Mouse (Mus musculus) hindbrain, embryonic 12.5 days (tissue): ENCODE results near the gene Yap1. TPM values are rescaled to one million over a fixed set of nuclear protein-coding genes. Genes with fewer than 3 reads are reported as not detected.

Source experiments
- ATAC-seq: fragments of 200-750 bp; cut with Nextera tagmentation; 2 replicates; pipeline ENCODE4 v1.8.0; 2017; ENCODE audit warnings: moderate TSS enrichment; ENCODE audit not compliant: low FRiP score
- H3K27ac ChIP-seq: fragments of 300-500 bp; sonication (generic); 2 replicates; pipeline ENCODE4 v1.5.1; 2016; ENCODE audit warnings: mild to moderate bottlenecking
- H3K27me3 ChIP-seq: fragments of 300-500 bp; sonication (generic); 2 replicates; pipeline ENCODE4 v1.6.1; 2016; ENCODE audit warnings: mild to moderate bottlenecking
- H3K36me3 ChIP-seq: fragments of 300-500 bp; sonication (generic); 2 replicates; pipeline ENCODE4 v1.6.1; 2016; ENCODE audit warnings: mild to moderate bottlenecking
- H3K4me1 ChIP-seq: fragments of 300-500 bp; sonication (generic); 2 replicates; pipeline ENCODE4 v1.6.1; 2016
- H3K4me2 ChIP-seq: fragments of 300-500 bp; sonication (generic); replicated peaks from 2 replicates; pipeline ENCODE4 v1.6.1; 2016; ENCODE audit warnings: mild to moderate bottlenecking
- H3K4me3 ChIP-seq: fragments of 300-500 bp; sonication (generic); 2 replicates; pipeline ENCODE4 v1.5.1; 2016; ENCODE audit warnings: mild to moderate bottlenecking
- H3K9ac ChIP-seq: fragments of 300-500 bp; sonication (generic); 2 replicates; pipeline ENCODE4 v1.6.1; 2016; ENCODE audit warnings: mild to moderate bottlenecking, moderate library complexity
- H3K9me3 ChIP-seq: fragments of 300-500 bp; sonication (generic); replicated peaks from 2 replicates; pipeline ENCODE4 v1.6.1; 2016; ENCODE audit warnings: mild to moderate bottlenecking
- WGBS: fragments of 180-500 bp; shearing (Covaris S2); methylation state at CpG from one replicate; pipeline ENCODE4 v1.1.7; 2016; 5-methylcytosine and 5-hydroxymethylcytosine counted together
- polyA plus RNA-seq: library from polyadenylated mRNA; unstranded; fragments of >200 nt; fragmentation: Nextera tagmentation; extraction: Ambion mirVana; gene quantifications from 2 replicates; pipeline ENCODE4 v1.2.1, GENCODE M21; 2016

The Yap1 gene
- 32.1 and 35.6 TPM in 2 replicates for polyA plus RNA-seq

DNA sequence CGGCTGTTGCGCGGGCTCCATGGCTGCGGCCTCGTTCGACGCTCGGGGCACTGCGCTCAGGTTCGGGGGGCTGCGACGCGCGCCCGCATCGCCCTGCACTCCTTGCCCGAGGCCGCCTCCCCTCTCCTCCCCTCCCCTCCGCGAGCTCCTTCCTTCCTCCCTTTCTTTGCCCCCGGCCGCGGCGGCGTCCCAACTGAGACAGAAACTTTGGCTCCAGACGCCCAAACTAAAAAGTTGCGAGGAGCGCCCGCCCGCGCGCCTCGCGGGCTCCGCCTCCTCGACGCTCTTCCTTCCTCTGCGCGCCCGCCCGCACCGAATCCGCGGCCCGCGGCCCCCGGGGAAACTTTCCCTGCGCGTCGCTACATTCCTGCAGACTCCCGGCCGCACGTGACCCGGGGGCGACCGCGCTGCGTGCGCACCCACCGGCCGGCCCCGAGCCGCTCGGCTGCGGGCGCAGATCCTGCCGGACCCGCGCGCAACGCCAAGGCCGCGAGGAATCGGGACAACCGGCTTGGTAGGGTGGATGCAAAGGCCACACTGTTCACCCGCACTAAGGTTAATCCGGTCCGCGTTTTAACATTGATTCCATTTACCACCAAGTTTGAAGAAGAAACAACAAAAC lies at the start of gene Yap1:
Yap1 (minus strand) TSS at position 227 of the 622 bp plus-strand sequence.
- 2% methylated on average over 59 of the region's 79 CpGs for WGBS
- Histone ChIP-seq H3K9me3 (no peaks in the 10 kb centered on the region), H3K4me1 (peaks cover 3% of the 10 kb centered on the region), H3K36me3 (peaks cover 3% of the 10 kb centered on the region; the same call in 1 of the 2 replicates), H3K4me2 (peak within 1 kb of the TSS; percentile 87), H3K4me3 (peak within 1 kb of the TSS; percentile 81), H3K27me3 (no peaks in the 10 kb centered on the region), H3K9ac (peak within 1 kb of the TSS; percentile 87), H3K27ac (peak within 1 kb of the TSS; percentile 91)
- ATAC-seq, result peak; percentile 84

DNA sequence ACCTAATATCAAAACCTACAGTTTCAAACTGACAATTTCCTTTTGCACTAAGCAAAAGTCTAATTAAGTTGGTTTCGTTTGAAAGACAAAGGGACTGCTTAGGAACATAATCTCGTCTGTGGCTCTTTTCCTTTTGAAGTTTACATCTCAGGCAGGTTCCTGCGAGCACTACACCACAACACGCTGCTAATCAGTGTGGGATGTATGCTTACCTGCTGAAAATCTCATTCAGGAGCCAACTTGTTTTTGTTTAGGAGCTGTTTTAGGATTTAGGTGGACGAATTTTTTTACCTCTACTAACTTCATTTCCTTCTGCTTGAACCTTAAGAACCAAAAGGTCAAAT lies 38.6 kb upstream of the Yap1 start:
- Histone ChIP-seq H3K27ac (peak overlapping the region; percentile 3), H3K4me3 (peak overlapping the region; percentile 73), H3K27me3 (no peaks in the 10 kb centered on the region), H3K36me3 (no peaks in the 10 kb centered on the region), H3K9ac (0 out of 2 replicates have a peak overlapping the region, but pooled peaks have one; percentile 76), H3K4me2 (peak overlapping the region; percentile 65), H3K4me1 (peaks cover 8% of the 10 kb centered on the region; the same call in 1 of the 2 replicates), H3K9me3 (no peaks in the 10 kb centered on the region)
- ATAC-seq, result peak; percentile 60
- 29% methylated on average over 5 of the region's 5 CpGs for WGBS

DNA sequence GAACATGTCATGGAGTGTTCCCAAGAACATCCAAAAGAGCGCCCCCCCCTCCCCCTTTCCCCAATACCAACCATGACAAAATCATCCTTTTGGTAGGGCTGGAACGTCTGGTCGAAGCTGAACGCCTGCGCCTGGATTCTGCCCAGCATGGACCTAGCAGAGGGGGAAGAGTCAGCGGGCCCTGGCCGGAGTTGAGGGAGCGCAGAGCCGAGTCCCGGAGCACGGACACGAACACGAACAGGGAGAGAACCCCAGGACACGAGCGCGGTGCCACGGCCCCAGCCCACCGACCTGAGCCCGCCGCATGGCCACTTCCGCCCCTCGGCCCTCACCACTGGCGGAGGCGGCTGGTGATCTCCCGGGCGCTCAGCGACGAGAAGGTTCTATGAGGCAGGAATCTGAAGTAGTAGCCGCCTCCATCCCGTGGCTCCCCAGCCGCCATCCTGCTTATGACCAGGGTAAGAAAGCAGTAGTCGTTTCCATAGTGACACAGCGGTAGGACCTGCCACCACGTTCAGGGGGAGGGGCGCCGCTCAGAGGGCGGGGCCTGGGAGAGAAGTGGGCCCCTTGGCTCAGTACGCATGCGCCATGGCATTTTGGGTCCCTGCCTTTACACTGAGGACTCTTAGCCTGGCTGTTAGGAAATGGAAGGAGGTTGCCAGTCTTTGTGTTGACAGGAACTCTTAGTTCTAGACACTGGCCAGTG lies 38.1 kb upstream of the Yap1 start, which contains the start of gene Cfap300:
Cfap300 (minus strand) TSS at position 486 of the 706 bp plus-strand sequence.
- Histone ChIP-seq H3K36me3 (no peaks in the 10 kb centered on the region), H3K4me2 (peak within 1 kb of the TSS; percentile 65), H3K9ac (peak within 1 kb of the TSS; percentile 76), H3K9me3 (no peaks in the 10 kb centered on the region), H3K27ac (peak within 1 kb of the TSS; percentile 85), H3K4me1 (peaks cover 8% of the 10 kb centered on the region; the same call in 1 of the 2 replicates), H3K27me3 (no peaks in the 10 kb centered on the region), H3K4me3 (peak within 1 kb of the TSS; percentile 73)
- peak; percentile 99 for ATAC-seq
- WGBS, result 0% methylated on average over 39 of the region's 39 CpGs

DNA sequence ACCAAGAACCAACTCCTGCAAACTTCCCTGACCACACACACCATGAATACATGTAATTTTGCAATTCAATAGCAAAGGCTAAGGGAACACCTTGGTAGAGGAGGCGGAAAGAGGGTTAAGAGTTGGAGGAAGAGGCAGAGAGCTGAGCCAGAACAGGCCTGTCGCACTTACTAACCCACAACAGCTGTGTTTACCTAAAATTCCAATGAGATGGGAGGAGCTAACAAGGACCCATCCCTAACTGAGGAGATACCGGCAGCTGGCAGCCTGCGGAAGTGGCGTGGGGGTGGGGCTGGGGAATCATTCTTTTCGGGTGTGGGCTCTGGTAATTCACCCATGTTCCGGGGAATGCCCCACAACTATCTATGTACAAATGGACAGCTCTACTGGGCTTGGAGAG lies 31.1 kb upstream of the Yap1 start:
- Histone ChIP-seq H3K4me1 (no peaks in the 10 kb centered on the region), H3K4me2 (no peak overlapping the region), H3K27me3 (no peaks in the 10 kb centered on the region), H3K9ac (no peak overlapping the region), H3K9me3 (no peaks in the 10 kb centered on the region), H3K4me3 (no peak overlapping the region), H3K36me3 (no peaks in the 10 kb centered on the region), H3K27ac (no peak overlapping the region)
- WGBS, result 39% methylated on average over 7 of the region's 7 CpGs
- ATAC-seq, result no peak

DNA sequence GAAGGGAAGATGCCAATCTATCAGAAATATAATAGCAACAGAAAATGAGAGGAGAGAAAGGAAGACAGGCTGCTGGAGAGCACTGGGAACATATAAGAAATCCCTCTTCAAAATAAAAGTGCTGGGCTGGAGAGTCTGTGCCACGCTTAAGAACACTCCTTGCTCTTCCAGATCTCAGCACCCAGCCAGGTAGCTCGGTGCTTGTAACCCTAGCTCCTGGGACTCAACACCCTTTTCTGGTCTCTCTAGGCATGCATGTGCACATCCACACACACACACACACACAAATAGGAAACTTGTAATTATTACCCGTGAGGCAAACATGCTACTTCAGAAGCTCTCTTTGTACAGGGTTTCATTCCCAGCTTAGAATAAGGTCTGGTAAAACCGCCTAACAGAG lies 30.7 kb upstream of the Yap1 start:
- Histone ChIP-seq H3K36me3 (no peaks in the 10 kb centered on the region), H3K9ac (no peak overlapping the region), H3K27me3 (no peaks in the 10 kb centered on the region), H3K4me1 (no peaks in the 10 kb centered on the region), H3K4me3 (no peak overlapping the region), H3K9me3 (no peaks in the 10 kb centered on the region), H3K27ac (no peak overlapping the region), H3K4me2 (no peak overlapping the region)
- no peak for ATAC-seq
- 64% methylated on average over 4 of the region's 4 CpGs for WGBS

DNA sequence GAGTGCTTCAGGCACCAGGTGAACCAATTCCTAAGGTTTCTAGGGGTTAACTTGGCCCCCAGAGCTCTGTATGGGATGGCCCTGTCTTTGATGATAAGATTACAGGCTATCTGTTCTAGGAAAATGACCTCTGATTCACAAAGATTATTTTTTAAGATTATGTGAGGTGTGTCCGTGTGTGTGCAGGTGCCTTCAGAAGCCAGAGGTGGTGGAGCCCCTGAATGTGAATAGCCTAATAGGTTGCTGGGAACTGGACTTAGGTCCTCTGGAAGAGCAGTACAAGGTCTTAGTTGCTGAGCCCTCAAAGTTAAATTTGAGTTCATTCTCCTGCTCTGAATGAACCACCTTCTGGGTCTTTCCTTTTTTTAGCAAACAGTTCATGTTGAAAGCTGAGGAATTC lies 29.7 kb upstream of the Yap1 start:
- Histone ChIP-seq H3K4me1 (no peaks in the 10 kb centered on the region), H3K27me3 (no peaks in the 10 kb centered on the region), H3K27ac (no peak overlapping the region), H3K9ac (no peak overlapping the region), H3K4me2 (no peak overlapping the region), H3K36me3 (no peaks in the 10 kb centered on the region), H3K9me3 (no peaks in the 10 kb centered on the region), H3K4me3 (no peak overlapping the region)
- no peak for ATAC-seq
- WGBS, result 78% methylated on average over 1 of the region's 1 CpGs

DNA sequence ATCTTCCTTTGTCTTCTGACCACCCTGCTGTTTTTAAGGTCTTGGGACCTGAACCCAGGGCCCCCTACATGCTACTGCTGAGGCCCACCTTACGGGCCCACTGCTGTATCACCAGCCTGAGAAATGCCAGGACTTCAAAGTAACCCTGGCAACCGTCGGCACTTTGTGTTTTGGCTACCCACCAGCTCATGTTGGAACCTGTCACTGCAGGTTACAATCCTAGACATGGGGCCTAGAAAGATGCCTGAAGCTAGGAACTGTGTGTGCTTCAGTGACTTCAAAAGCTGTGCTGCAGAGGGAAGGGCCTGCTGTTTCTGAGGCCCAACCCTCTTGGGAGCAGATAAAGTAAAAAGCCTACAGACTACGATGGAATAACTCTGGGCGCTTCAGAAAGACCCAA lies 28.5 kb upstream of the Yap1 start:
- Histone ChIP-seq H3K4me2 (no peak overlapping the region), H3K9ac (no peak overlapping the region), H3K4me3 (no peak overlapping the region), H3K4me1 (no peaks in the 10 kb centered on the region), H3K36me3 (no peaks in the 10 kb centered on the region), H3K9me3 (no peaks in the 10 kb centered on the region), H3K27me3 (no peaks in the 10 kb centered on the region), H3K27ac (no peak overlapping the region)
- WGBS, result 78% methylated on average over 5 of the region's 5 CpGs
- ATAC-seq, result no peak

DNA sequence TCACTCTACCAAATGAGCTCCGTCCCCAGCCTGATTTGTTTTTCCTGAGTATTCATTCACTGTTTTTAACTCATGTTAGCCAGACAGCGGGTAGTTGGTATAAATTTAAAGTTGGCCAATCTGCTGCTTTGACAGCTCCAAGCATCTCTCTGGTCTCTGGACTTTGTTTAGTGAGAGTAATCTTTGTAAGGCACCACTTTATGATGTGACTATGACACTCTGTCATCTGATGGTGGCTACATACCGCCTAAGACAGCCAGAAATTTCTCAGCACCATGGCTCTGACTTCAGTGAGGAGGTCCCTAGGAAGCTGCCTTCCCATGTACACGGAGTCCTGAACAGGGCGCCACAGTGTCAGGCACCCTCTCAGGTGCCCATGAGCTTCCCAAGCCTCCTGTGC lies 14.2 kb upstream of the Yap1 start:
- Histone ChIP-seq H3K36me3 (no peaks in the 10 kb centered on the region), H3K4me2 (no peak overlapping the region), H3K4me1 (no peaks in the 10 kb centered on the region), H3K9ac (no peak overlapping the region), H3K27me3 (no peaks in the 10 kb centered on the region), H3K27ac (no peak overlapping the region), H3K9me3 (no peaks in the 10 kb centered on the region), H3K4me3 (no peak overlapping the region)
- WGBS, result 85% methylated on average over 5 of the region's 5 CpGs
- ATAC-seq, result no peak

DNA sequence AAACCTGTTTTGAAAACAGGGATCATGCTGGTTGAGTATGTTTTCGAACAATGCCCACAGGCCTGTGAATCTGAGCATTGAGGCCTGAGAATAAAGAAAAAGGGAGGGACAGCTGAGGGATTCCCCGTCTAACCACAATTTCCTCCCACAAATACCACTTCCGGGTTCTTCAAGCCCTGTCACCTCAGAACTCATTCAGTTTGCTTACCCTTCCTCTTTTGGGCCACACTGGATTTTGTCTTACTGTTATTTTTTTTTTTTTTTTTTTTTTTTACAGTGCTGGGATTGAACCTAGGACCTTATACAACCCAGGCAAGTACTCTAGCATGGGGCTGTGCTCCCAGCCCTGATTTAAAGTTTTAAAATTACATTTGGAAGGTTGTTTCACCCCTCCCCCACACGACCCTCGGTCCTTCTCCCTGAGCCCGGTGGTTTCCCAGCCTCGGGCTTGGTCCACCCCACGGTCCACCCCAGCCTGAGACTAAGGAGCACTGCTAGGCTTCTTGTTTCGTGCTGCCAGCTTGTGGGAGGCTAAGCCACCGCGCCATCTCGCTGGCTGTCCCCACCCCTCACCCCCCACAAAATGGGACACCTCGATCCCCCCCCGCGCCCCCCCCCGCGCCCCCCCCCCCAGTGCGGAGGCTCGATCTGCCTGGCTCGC lies 13.0 kb upstream of the Yap1 start:
- no peak overlapping the region for H3K4me3 ChIP-seq
- H3K27me3 ChIP-seq, result no peaks in the 10 kb centered on the region
- ATAC-seq, result no peak
- H3K4me2 ChIP-seq, result no peak overlapping the region
- 58% methylated on average over 15 of the region's 20 CpGs for WGBS
- no peaks in the 10 kb centered on the region for H3K9me3 ChIP-seq
- no peak overlapping the region for H3K9ac ChIP-seq
- H3K27ac ChIP-seq, result no peak overlapping the region
- H3K36me3 ChIP-seq, result no peaks in the 10 kb centered on the region
- no peaks in the 10 kb centered on the region for H3K4me1 ChIP-seq

DNA sequence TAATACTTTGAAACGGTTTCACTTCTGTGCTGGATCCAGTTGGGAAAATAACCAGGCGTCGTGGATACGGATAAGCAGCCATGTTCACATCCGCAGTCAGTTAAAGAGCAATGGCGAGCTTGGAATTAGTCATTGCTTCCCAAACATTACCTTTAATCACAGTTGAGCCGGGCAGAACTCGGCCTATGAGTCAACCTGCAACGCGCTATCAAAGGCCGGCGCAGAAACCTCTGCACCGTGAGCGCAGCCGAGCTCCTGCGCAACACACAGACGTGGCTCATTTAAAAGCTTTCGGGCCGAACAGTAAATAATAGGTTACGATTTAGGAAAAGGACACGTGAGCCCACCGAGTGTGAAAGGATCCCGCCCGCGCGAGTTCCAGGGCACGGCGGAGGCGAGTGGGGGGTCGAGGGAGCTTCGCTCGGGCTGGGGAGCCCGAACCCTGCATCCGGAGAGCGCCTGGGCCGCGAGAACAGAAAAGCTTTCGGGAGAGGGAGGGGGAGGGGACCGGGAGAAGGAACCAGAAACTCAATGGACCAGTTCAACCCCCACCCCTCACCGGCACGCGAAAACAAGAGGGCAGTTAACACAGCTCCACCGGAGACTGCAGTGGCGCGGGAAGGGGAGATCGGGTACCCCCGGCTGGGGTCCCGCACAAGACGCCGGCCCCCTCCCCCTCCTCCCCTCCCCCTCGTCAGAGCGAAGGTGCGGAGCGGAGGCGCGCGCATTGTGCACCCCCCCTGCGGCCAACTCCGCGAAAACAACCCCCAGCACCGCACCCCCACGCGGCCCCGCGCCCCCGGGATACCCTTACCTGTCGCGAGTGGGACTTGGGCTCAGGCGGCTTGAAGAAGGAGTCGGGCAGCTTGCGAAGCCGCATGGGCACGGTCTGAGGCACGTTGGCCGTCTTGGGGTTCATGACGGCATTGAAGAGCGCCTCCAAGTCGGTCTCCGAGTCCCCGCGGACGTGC lies 810 bp downstream of the Yap1 start:
- WGBS, result under 1% methylated on average over 76 of the region's 82 CpGs
- peak; percentile 76 for ATAC-seq

DNA sequence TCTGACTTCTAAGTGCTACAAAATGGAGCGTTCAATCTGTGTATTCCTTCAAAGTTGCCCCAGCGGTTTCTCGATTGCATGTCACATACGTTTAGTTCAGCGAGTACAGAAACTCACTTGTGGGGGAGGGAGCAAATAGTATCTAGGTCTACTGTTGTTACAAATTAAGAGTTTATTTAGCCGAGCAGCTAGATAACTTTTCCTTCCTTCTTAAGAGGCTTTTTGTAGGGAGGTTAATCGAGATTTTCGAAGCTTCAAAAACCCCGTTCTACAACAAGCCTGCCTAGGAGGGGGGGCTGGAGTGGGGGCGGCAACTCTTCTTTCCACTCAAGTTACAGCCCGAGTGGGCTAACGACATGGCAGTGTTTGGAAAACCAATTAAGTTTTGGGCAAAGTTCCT lies 1.6 kb downstream of the Yap1 start:
- Histone ChIP-seq H3K4me3 (peak overlapping the region; percentile 81), H3K4me1 (peaks cover 3% of the 10 kb centered on the region), H3K36me3 (peaks cover 3% of the 10 kb centered on the region; the same call in 1 of the 2 replicates), H3K9me3 (no peaks in the 10 kb centered on the region), H3K27me3 (no peaks in the 10 kb centered on the region), H3K4me2 (peak overlapping the region; percentile 87), H3K27ac (no peak overlapping the region), H3K9ac (peak overlapping the region; percentile 87)
- no peak for ATAC-seq
- WGBS, result 3% methylated on average over 12 of the region's 12 CpGs

More for the DNA sequence above, 810 bp downstream of the Yap1 start:
- Histone ChIP-seq H3K4me3 (peak overlapping the region; percentile 81), H3K9ac (peak overlapping the region; percentile 87), H3K9me3 (no peaks in the 10 kb centered on the region), H3K36me3 (peaks cover 3% of the 10 kb centered on the region; the same call in 1 of the 2 replicates), H3K4me1 (peaks cover 3% of the 10 kb centered on the region), H3K4me2 (peak overlapping the region; percentile 87), H3K27ac (peak overlapping the region; percentile 91), H3K27me3 (no peaks in the 10 kb centered on the region)
